Mouse (Mus musculus) left cerebral cortex, postnatal 10 days (tissue): Measurements from ENCODE around the gene Prmt1. TPM values are rescaled to one million over a fixed set of nuclear protein-coding genes. Genes with fewer than 3 reads are reported as not detected.

Source experiments
- DNase-seq, 2 experiments: peaks; one replicate each; pipeline ENCODE4 v3.0.0; 2021 to 2022; ENCODE audit warnings: low spot score in 2 of 2, mixed read lengths in 1 of 2; ENCODE audit errors: extremely low spot score in 1 of 2
- intact Hi-C: fragments of 180-260 bp; cut with DNase I; formaldehyde crosslinking; loops from one replicate; pipeline ENCODE4 v1.15.1; 2025
- total RNA-seq, 2 experiments: library from RNA; stranded (reverse); gene quantifications; 2 replicates each; pipeline ENCODE4 v1.2.3; 2021

Prmt1 gene
- total RNA-seq, 2 experiments from 2014 or later = 253 to 257 TPM

DNA sequence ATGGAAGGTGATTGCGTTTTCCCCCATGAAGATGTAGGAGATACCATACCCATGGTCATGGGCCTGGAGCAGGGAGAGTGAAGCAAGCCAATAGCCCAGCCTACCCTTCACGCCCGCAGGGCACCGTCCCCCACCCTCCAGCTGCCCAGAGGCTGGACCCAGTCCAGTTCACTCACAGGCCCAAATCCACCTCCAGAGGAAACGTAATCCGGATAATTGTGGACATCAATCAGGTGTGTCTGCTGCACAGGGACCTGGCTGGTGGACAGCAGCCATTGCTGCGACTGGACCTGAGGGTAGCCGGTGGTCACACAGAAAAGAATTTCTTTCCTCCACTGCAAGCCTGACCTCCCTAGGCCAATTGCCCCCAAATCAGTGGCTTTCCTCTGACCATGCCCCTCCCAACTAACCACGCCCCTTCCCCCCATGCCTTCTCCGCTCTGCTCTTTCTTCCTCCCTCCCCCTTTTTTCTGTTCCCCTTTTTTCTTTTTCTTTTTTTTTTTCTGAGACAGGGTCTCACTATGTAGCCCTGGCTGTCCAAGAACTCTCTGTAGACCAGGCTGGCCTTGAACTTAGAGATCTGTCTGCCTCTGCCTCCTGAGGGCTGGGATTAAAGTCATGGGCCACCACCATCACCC is 26.4 kb downstream of the Prmt1 start:
- peak in 1 of 2 experiments; percentile 30 for DNase-seq
- intact Hi-C loops = loop anchor here (5.0 kb wide), 1 partner anchor 38 kb away; no protein-coding TSS in a partner anchor

- peak in 1 of 2 experiments; percentile 27 for DNase-seq
- intact Hi-C loops = loop anchor here (5.0 kb wide), 1 partner anchor 37 kb away; no protein-coding TSS in a partner anchor
These were observed 27.1 kb downstream of the Prmt1 start for GRCm38 (mm10) chr7:44959281-44959680.

DNA sequence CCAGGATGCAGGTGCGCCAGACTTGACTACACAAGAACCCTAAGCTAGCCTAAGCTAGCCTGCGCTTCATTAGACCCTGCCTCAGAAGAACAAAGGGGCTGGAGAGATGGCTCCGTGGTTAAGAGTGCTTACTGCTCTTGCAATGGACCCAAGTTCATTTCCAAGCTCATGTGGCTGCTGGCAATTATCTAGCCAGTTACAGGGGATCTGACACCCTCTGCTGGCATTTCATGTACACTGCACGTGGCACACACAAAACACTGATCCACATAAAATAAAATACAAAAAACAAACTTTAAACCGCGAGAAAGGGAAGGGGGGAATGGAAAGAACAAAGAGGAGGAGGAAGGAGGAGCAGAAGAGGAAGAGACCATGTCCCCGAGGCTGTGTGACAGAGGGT is 28.2 kb downstream of the Prmt1 start:
- DNase-seq = peak in 1 of 2 experiments; percentile 51
- intact Hi-C loops = loop anchor here (5.0 kb wide), 1 partner anchor 36 kb away; no protein-coding TSS in a partner anchor

DNA sequence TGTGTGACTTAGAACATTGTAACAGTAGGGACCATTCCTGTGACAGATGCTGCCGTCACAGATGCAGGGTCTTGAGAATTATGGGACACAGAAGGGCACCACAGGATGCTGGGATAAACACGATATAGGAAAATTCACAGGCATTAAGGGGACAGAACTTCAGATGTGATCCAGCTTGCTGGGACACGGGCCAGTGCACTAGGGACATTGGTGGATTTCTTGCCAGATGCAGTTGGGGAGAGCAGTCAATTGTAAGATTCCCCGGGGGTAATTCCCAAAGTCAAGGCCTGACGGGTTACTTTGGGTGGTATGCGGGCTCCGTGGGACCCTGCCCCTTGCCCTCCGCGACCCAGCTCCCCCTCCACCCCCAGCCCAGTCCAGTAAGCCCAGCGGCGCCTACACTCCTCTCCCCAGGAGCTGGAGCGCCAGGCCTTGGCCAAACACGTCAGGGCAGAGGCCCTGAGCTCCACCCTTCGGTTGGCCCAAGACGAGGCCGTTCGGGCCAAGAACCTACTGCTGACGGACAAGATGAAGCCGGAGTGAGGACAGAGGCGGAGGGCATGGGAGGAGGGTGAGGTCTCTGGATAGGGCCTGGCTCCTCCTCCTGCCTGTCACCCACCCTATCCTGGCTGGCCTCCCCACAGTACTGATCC is 29.1 kb downstream of the Prmt1 start:
- intact Hi-C loops = loop anchor here (5.0 kb wide), 1 partner anchor 35 kb away; no protein-coding TSS in a partner anchor
- peak in 1 of 2 experiments; percentile 53 for DNase-seq

GRCm38 (mm10) chr7:44956266-44956665 is 30.1 kb downstream of the Prmt1 start:
- intact Hi-C loops = loop anchor here (5.0 kb wide), 1 partner anchor 34 kb away; no protein-coding TSS in a partner anchor
- DNase-seq = peak in 1 of 2 experiments; percentile 22

GRCm38 (mm10) chr7:44955628-44956027 is 30.7 kb downstream of the Prmt1 start:
- intact Hi-C loops = loop anchor here (5.0 kb wide), 1 partner anchor 33 kb away; no protein-coding TSS in a partner anchor
- peak in 1 of 2 experiments; percentile 14 for DNase-seq

- intact Hi-C loops = no loop called here
- peak in 1 of 2 experiments; percentile 16 for DNase-seq
These were observed 32.1 kb downstream of the Prmt1 start for GRCm38 (mm10) chr7:44954091-44954885.

DNA sequence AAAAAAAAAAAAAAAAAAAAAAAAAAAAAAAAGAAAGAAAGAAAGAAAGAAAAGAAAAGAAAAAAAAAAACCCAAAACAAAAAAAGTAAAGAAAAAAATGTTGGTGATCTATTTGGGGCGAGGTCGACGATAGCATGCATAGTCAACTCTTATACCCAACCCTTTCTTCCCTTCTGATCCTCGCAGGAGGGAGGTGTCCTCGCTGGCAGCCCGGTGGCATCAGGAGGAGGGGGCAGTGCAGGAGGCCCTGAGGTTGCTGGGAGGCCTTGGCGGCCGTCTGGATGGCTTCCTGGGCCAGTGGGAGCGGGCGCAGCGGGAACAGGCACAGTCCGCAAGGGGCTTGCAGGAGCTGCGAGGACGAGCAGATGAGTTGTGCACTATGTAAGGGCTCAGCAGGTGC is 32.8 kb downstream of the Prmt1 start:
- peak in 1 of 2 experiments; percentile 38 for DNase-seq
- intact Hi-C loops = no loop called here

GRCm38 (mm10) chr7:44952611-44953306 is 33.6 kb downstream of the Prmt1 start:
- peak; percentile 79 to 95 for DNase-seq
- intact Hi-C loops = no loop called here

GRCm38 (mm10) chr7:44951960-44952359 is 34.4 kb downstream of the Prmt1 start:
- intact Hi-C loops = no loop called here

DNA sequence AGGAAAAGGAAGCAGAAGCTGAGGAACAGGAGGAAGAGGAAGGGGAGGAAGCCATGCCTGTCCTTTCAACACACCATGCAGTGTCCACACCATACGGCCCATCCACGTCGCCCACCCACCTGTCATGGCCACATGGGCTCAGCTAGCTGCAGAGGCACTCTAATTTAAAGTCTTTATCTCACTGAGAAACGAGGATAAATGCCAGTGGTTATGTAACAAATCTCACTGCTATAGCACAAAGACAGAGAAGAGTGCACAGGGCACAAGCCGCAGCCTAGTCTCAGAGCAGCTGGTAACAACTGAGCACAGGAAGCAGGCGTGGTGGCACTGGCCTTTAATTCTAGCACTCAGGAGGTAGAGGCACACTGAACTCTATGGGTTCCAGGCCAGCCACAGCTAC is 36.4 kb downstream of the Prmt1 start:
- DNase-seq = peak in 1 of 2 experiments; percentile 19
- intact Hi-C loops = no loop called here

More at GRCm38 (mm10) chr7:44951960-44952359, 34.4 kb downstream of the Prmt1 start:
- DNase-seq = peak in 1 of 2 experiments; percentile 80

GRCm38 (mm10) chr7:44942904-44943303 is 43.5 kb downstream of the Prmt1 start, which contains the start of gene Tsks:
Gene Tsks (plus strand): TSS chr7:44943204.
- peak in 1 of 2 experiments; percentile 16 for DNase-seq
- intact Hi-C loops = no loop called here

DNA sequence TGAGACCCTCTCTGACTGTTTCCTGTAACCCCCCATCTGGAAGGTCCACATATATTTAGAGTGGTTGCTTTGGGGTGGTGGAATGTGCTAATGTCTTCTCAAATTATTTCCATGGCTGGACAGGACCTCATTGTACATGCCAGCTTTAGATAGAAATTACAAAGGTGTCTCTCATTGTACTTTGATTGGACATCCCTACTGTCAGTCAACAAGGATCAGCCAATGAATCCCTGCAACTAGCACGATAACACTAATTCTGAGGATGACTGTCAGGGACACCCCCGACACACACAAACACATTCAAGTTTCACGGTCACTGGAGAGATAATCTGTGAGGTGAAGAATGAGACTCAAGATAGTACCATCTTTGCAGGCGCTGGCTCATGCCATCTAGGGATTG is 47.7 kb downstream of the Prmt1 start:
- intact Hi-C loops = no loop called here
- no peak for DNase-seq

GRCm38 (mm10) chr7:44929204-44930151 is 56.9 kb downstream of the Prmt1 start, which contains the start of gene Ap2a1:
Gene Ap2a1 (minus strand): TSS chr7:44929496.
- intact Hi-C loops = loop anchor here (5.0 kb wide), 1 partner anchor 43 kb away; the partner anchor contains the start of gene Cpt1c
- DNase-seq = peak; percentile 100

DNA sequence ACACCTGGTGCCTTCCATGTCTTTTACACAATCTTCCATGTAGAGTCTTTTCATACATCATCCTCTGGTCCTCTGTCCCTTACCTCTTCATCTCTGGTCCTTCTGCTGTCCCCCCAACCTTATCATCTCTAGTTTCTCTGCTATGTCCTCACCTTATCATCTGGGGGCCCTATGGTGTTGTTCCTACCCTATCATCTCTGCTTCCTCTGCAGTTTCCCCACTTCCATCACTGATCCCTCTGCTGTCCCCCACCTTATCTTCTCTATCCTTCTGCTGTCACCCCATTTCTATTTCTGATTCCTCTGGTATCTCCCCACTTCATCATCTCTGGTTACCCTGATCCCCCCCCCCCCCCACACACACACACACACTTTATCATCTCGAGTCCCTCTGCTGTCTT is 57.8 kb downstream of the Prmt1 start:
- no peak for DNase-seq
- intact Hi-C loops = no loop called here
